Mouse (Mus musculus) olfactory bulb, adult 2 months (tissue): Measurements from ENCODE around the gene Slc51b.

Source experiments
- CTCF ChIP-seq: fragments of 200-500 bp; IDR thresholded peaks from 2 replicates; pipeline ENCODE4 v1.5.1; 2012; ENCODE audit warnings: low read depth, mild to moderate bottlenecking, low read length, moderate library complexity; ENCODE audit not compliant: insufficient read depth
- POLR2A ChIP-seq: fragments of 200-500 bp; IDR thresholded peaks from 2 replicates; pipeline ENCODE4 v1.6.1; 2012; ENCODE audit warnings: mild to moderate bottlenecking, low read depth, low read length, moderate library complexity; ENCODE audit not compliant: insufficient read depth

GRCm38 (mm10) chr9:65384276-65384675 lies 38.5 kb downstream of the Slc51b start:
- TF ChIP-seq CTCF (no peak), POLR2A (no peak)
